Mouse (Mus musculus) hindbrain, postnatal 0 days (tissue): ENCODE data around the gene Tril. TPM values are rescaled to one million over a fixed set of nuclear protein-coding genes. Genes with fewer than 3 reads are reported as not detected.

Source experiments
- ATAC-seq: fragments of 200-750 bp; cut with Nextera tagmentation; 2 replicates; pipeline ENCODE4 v1.8.0; 2017; ENCODE audit warnings: mild to moderate bottlenecking, moderate TSS enrichment, moderate library complexity
- DNase-seq: peaks from one replicate; pipeline ENCODE4 v3.0.0-alpha.2; 2015; ENCODE audit warnings: low spot score
- H3K27ac ChIP-seq: fragments of 300-500 bp; sonication (generic); 2 replicates; pipeline ENCODE4 v1.5.1; 2014; ENCODE audit warnings: mild to moderate bottlenecking
- H3K27me3 ChIP-seq: fragments of 300-500 bp; sonication (generic); 2 replicates; pipeline ENCODE4 v1.6.1; 2014; ENCODE audit warnings: low read length, mixed read lengths; ENCODE audit not compliant: insufficient read depth
- H3K36me3 ChIP-seq: fragments of 300-500 bp; sonication (generic); 2 replicates; pipeline ENCODE4 v1.6.1; 2014; ENCODE audit warnings: low read length, mixed read lengths; ENCODE audit not compliant: insufficient read depth
- H3K4me1 ChIP-seq: fragments of 300-500 bp; sonication (generic); 2 replicates; pipeline ENCODE4 v1.6.1; 2014; ENCODE audit warnings: antibody characterized with exemption, low read length, mixed read lengths; ENCODE audit not compliant: insufficient read depth
- H3K4me2 ChIP-seq: fragments of 300-500 bp; sonication (generic); 2 replicates; pipeline ENCODE4 v1.6.1; 2014; ENCODE audit warnings: low read depth, mild to moderate bottlenecking, low read length, moderate library complexity, mixed read lengths
- H3K4me3 ChIP-seq: fragments of 300-500 bp; sonication (generic); 2 replicates; pipeline ENCODE4 v1.5.1; 2014; ENCODE audit warnings: low read length
- H3K9ac ChIP-seq: fragments of 300-500 bp; sonication (generic); replicated peaks from 2 replicates; pipeline ENCODE4 v1.6.1; 2014; ENCODE audit warnings: mild to moderate bottlenecking, low read length, moderate library complexity, mixed read lengths
- H3K9me3 ChIP-seq: fragments of 300-500 bp; sonication (generic); 2 replicates; pipeline ENCODE4 v1.6.1; 2016; ENCODE audit warnings: low read length, mixed read lengths
- CTCF ChIP-seq: IDR thresholded peaks from 2 replicates; pipeline ENCODE4 v1.5.1; 2016; ENCODE audit warnings: antibody characterized with exemption, control low read depth, low read depth
- WGBS: fragments of 180-500 bp; shearing (Covaris S2); extraction: QIAGEN DNeasy Blood & Tissue Kit; methylation state at CpG from one replicate; pipeline ENCODE4 v1.1.7; 2014; 5-methylcytosine and 5-hydroxymethylcytosine counted together
- polyA plus RNA-seq: library from polyadenylated mRNA; unstranded; fragments of >200 nt; fragmentation: Nextera tagmentation; extraction: Ambion mirVana; gene quantifications from 2 replicates; pipeline ENCODE4 v1.2.1, GENCODE M21; 2015
- total RNA-seq: library from RNA; depleted of rRNA; stranded (reverse); fragments of >200 nt; gene quantifications from 2 replicates; pipeline ENCODE4 v1.2.3, GENCODE M21; 2014

Tril gene
- total and polyA plus RNA-seq, 2 experiments from 2014 or later, result 35.9 to 73.8 TPM

- Histone ChIP-seq H3K4me1 (no peaks in the 10 kb centered on the region), H3K36me3 (no peaks in the 10 kb centered on the region), H3K27me3 (no peaks in the 10 kb centered on the region), H3K27ac (no peak overlapping the region), H3K4me2 (no peak overlapping the region), H3K4me3 (no peak overlapping the region), H3K9me3 (no peaks in the 10 kb centered on the region), H3K9ac (no peak overlapping the region)
- TF ChIP-seq CTCF, result peak; percentile 93
- DNase-seq (peak; percentile 85), ATAC-seq (no peak)
- WGBS, result 46% methylated on average over 16 of the region's 16 CpGs
Measured at GRCm38 (mm10) chr6:53782880-53783539, 37.6 kb downstream of the Tril start.

- Histone ChIP-seq H3K36me3 (no peaks in the 10 kb centered on the region), H3K9ac (no peak overlapping the region), H3K27me3 (no peaks in the 10 kb centered on the region), H3K9me3 (no peaks in the 10 kb centered on the region), H3K4me1 (no peaks in the 10 kb centered on the region), H3K27ac (no peak overlapping the region), H3K4me2 (no peak overlapping the region), H3K4me3 (no peak overlapping the region)
- 86% methylated on average over 5 of the region's 5 CpGs for WGBS
- no peak for ATAC-seq
- TF ChIP-seq CTCF, result no peak
- DNase-seq, result no peak
Measured at GRCm38 (mm10) chr6:53782273-53782672, 38.4 kb downstream of the Tril start.

- Histone ChIP-seq H3K9ac (no peak overlapping the region), H3K4me1 (no peaks in the 10 kb centered on the region), H3K4me2 (no peak overlapping the region), H3K4me3 (no peak overlapping the region), H3K27me3 (no peaks in the 10 kb centered on the region), H3K9me3 (no peaks in the 10 kb centered on the region), H3K36me3 (no peaks in the 10 kb centered on the region), H3K27ac (no peak overlapping the region)
- DNase-seq (peak; percentile 86), ATAC-seq (no peak)
- WGBS, result 4% methylated on average over 4 of the region's 4 CpGs
- peak; percentile 90 for TF ChIP-seq CTCF
Measured at GRCm38 (mm10) chr6:53781171-53781570, 39.5 kb downstream of the Tril start.

- Histone ChIP-seq H3K9me3 (no peaks in the 10 kb centered on the region), H3K36me3 (no peaks in the 10 kb centered on the region), H3K9ac (no peak overlapping the region), H3K27ac (no peak overlapping the region), H3K4me1 (no peaks in the 10 kb centered on the region), H3K4me2 (no peak overlapping the region), H3K4me3 (no peak overlapping the region), H3K27me3 (no peaks in the 10 kb centered on the region)
- no peak for DNase-seq
- WGBS, result 83% methylated on average over 5 of the region's 5 CpGs
- ATAC-seq, result no peak
- no peak for TF ChIP-seq CTCF
Measured at GRCm38 (mm10) chr6:53780008-53780407, 40.6 kb downstream of the Tril start.

- Histone ChIP-seq H3K36me3 (no peaks in the 10 kb centered on the region), H3K4me1 (no peaks in the 10 kb centered on the region), H3K4me2 (no peak overlapping the region), H3K27me3 (no peaks in the 10 kb centered on the region), H3K27ac (no peak overlapping the region), H3K4me3 (no peak overlapping the region), H3K9ac (no peak overlapping the region), H3K9me3 (no peaks in the 10 kb centered on the region)
- WGBS, result 40% methylated on average over 7 of the region's 7 CpGs
- ATAC-seq, result no peak
- DNase-seq, result no peak
- TF ChIP-seq CTCF, result no peak
Measured at GRCm38 (mm10) chr6:53779526-53779925, 41.1 kb downstream of the Tril start.

- Histone ChIP-seq H3K36me3 (no peaks in the 10 kb centered on the region), H3K27me3 (no peaks in the 10 kb centered on the region), H3K9ac (no peak overlapping the region), H3K9me3 (no peaks in the 10 kb centered on the region), H3K27ac (no peak overlapping the region), H3K4me1 (no peaks in the 10 kb centered on the region), H3K4me2 (no peak overlapping the region), H3K4me3 (no peak overlapping the region)
- ATAC-seq (no peak), DNase-seq (no peak)
- WGBS, result 86% methylated on average over 8 of the region's 8 CpGs
- no peak for TF ChIP-seq CTCF
Measured at GRCm38 (mm10) chr6:53778424-53778955, 42.1 kb downstream of the Tril start.

GRCm38 (mm10) chr6:53768275-53768674 is 52.4 kb downstream of the Tril start:
- Histone ChIP-seq H3K9me3 (no peaks in the 10 kb centered on the region), H3K27me3 (no peaks in the 10 kb centered on the region), H3K9ac (no peak overlapping the region), H3K4me3 (no peak overlapping the region), H3K4me2 (no peak overlapping the region), H3K4me1 (no peaks in the 10 kb centered on the region), H3K36me3 (no peaks in the 10 kb centered on the region), H3K27ac (no peak overlapping the region)
- TF ChIP-seq CTCF, result no peak
- ATAC-seq, result no peak
- DNase-seq, result no peak
- 81% methylated on average over 4 of the region's 4 CpGs for WGBS
